Mouse (Mus musculus) Patski (cell line): ENCODE results near the gene Masp1. TPM values are rescaled to one million over a fixed set of nuclear protein-coding genes. Genes with fewer than 3 reads are reported as not detected.

Experiments
- ATAC-seq: fragments of 100-300 bp; one replicate; pipeline ENCODE4 v1.8.0; 2021
- CTCF ChIA-PET: fragments of 350-600 bp; sonication (Branson Sonifier 250); formaldehyde crosslinking; loops from one replicate; lab custom pipeline; 2022; ENCODE audit warnings: inconsistent platforms; lab: Charles Lee
- POLR2A ChIA-PET: fragments of 350-600 bp; sonication (Branson Sonifier 250); formaldehyde crosslinking; loops from one replicate; lab custom pipeline; 2022; ENCODE audit warnings: antibody characterized with exemption, inconsistent platforms; lab: Charles Lee
- DNase-seq: peaks from one replicate; pipeline ENCODE4 v3.0.0-alpha.2; 2011; ENCODE audit warnings: low read depth, low spot score
- H3K27me3 ChIP-seq: fragments of 371-371 bp; one replicate; pipeline ENCODE4 v1.5.1; 2021
- CTCF ChIP-seq: fragments of 100-300 bp; IDR thresholded peaks from one replicate; pipeline ENCODE4 v1.5.1; 2021
- in situ Hi-C: fragments of 300-500 bp; cut with MboI; formaldehyde crosslinking; loops from 3 replicates; pipeline ENCODE4 v1.11.1; 2018; ENCODE audit warnings: low pct_unique_long_range_greater_than_20kb, mixed read lengths
- polyA plus RNA-seq: library from polyadenylated mRNA; unstranded; gene quantifications from one replicate; pipeline ENCODE4 v1.2.3, GENCODE M21; 2021

Gene Masp1
- polyA plus RNA-seq, 1 experiment from 2014 or later: 81.4 TPM

- in situ Hi-C loops: no loop called here
- ChIA-PET POLR2A (no interaction called here), CTCF (interaction anchor here (1.6 to 6.2 kb wide), 2 partner anchors 15 to 20 kb away, joined by 3 to 34 read pairs; no protein-coding TSS in a partner anchor)
- DNase-seq (no peak), ATAC-seq (no peak)
- no peak for TF ChIP-seq CTCF
- no peaks in the 10 kb centered on the region for H3K27me3 ChIP-seq
Observed at GRCm38 (mm10) chr16:23498691-23499131, 21.9 kb downstream of the Masp1 start.

GRCm38 (mm10) chr16:23497881-23498280 lies 22.7 kb downstream of the Masp1 start:
- in situ Hi-C loops: no loop called here
- ChIA-PET CTCF (interaction anchor here (1.0 to 6.2 kb wide), 4 partner anchors 16 to 42 kb away, joined by 3 to 34 read pairs (median 4); partner anchors contain the start of gene Rtp4), POLR2A (interaction anchor here (1.4 to 1.6 kb wide), 4 partner anchors 21 to 41 kb away, joined by 3 to 5 read pairs (median 4); partner anchors contain the start of gene Rtp4)
- no peaks in the 10 kb centered on the region for H3K27me3 ChIP-seq
- ATAC-seq (peak; percentile 11), DNase-seq (no peak)
- no peak for TF ChIP-seq CTCF

- POLR2A ChIA-PET: interaction anchor here (1.4 to 1.6 kb wide), 4 partner anchors 21 to 41 kb away, joined by 3 to 5 read pairs (median 4); partner anchors contain the start of gene Rtp4
- CTCF ChIA-PET: interaction anchor here (1.0 to 6.2 kb wide), 5 partner anchors 16 to 41 kb away, joined by 3 to 34 read pairs (median 3); partner anchors contain the start of gene Rtp4
- H3K27me3 ChIP-seq: no peaks in the 10 kb centered on the region
- DNase-seq: peak; percentile 83
- ATAC-seq: peak; percentile 95
- in situ Hi-C loops: no loop called here
- TF ChIP-seq CTCF: no peak
Observed at GRCm38 (mm10) chr16:23497440-23497839, 23.2 kb downstream of the Masp1 start.

GRCm38 (mm10) chr16:23496245-23496924 lies 24.2 kb downstream of the Masp1 start:
- in situ Hi-C loops: no loop called here
- CTCF ChIA-PET: interaction anchor here (1.0 to 6.2 kb wide), 3 partner anchors 17 to 44 kb away, joined by 3 to 34 read pairs (median 4); no protein-coding TSS in a partner anchor
- no peaks in the 10 kb centered on the region for H3K27me3 ChIP-seq
- TF ChIP-seq CTCF: no peak
- POLR2A ChIA-PET: interaction anchor here (1.4 to 1.6 kb wide), 4 partner anchors 22 to 40 kb away, joined by 3 to 5 read pairs (median 4); partner anchors contain the start of gene Rtp4
- no peak for DNase-seq
- no peak for ATAC-seq

GRCm38 (mm10) chr16:23492783-23493182 lies 27.8 kb downstream of the Masp1 start:
- CTCF ChIA-PET: interaction anchor here (1.0 kb wide), 1 partner anchor 55 kb away, joined by 3 read pairs; no protein-coding TSS in a partner anchor
- in situ Hi-C loops: no loop called here
- POLR2A ChIA-PET: no interaction called here
- no peak for DNase-seq
- ATAC-seq: no peak
- TF ChIP-seq CTCF: no peak
- no peaks in the 10 kb centered on the region for H3K27me3 ChIP-seq

- ChIA-PET POLR2A (interaction anchor here (0.6 kb wide), 1 partner anchor 131 kb away, joined by 3 read pairs; no protein-coding TSS in a partner anchor), CTCF (interaction anchor here (1.2 kb wide), 1 partner anchor 13 kb away, joined by 5 read pairs; no protein-coding TSS in a partner anchor)
- no peak for DNase-seq
- in situ Hi-C loops: no loop called here
- no peak for TF ChIP-seq CTCF
- no peaks in the 10 kb centered on the region for H3K27me3 ChIP-seq
- no peak for ATAC-seq
Observed at GRCm38 (mm10) chr16:23483292-23483691, 37.3 kb downstream of the Masp1 start.

- ChIA-PET CTCF (interaction anchor here (1.2 kb wide), 1 partner anchor 12 kb away, joined by 5 read pairs; no protein-coding TSS in a partner anchor), POLR2A (interaction anchor here (0.6 kb wide), 1 partner anchor 131 kb away, joined by 3 read pairs; no protein-coding TSS in a partner anchor)
- in situ Hi-C loops: no loop called here
- ATAC-seq: no peak
- H3K27me3 ChIP-seq: no peaks in the 10 kb centered on the region
- DNase-seq: no peak
- TF ChIP-seq CTCF: no peak
Observed at GRCm38 (mm10) chr16:23482846-23483245, 37.8 kb downstream of the Masp1 start.

- no peaks in the 10 kb centered on the region for H3K27me3 ChIP-seq
- ATAC-seq (no peak), DNase-seq (no peak)
- TF ChIP-seq CTCF: no peak
- ChIA-PET CTCF (interaction anchor here (1.2 kb wide), 1 partner anchor 12 kb away, joined by 5 read pairs; no protein-coding TSS in a partner anchor), POLR2A (no interaction called here)
- in situ Hi-C loops: no loop called here
Observed at GRCm38 (mm10) chr16:23482218-23482617, 38.4 kb downstream of the Masp1 start.

- DNase-seq (no peak), ATAC-seq (no peak)
- in situ Hi-C loops: no loop called here
- no peaks in the 10 kb centered on the region for H3K27me3 ChIP-seq
- ChIA-PET POLR2A (interaction anchor here (0.6 kb wide), 2 partner anchors 13 to 15 kb away, joined by 3 to 4 read pairs; no protein-coding TSS in a partner anchor), CTCF (no interaction called here)
- no peak for TF ChIP-seq CTCF
Observed at GRCm38 (mm10) chr16:23479872-23480603, 40.6 kb downstream of the Masp1 start.

- in situ Hi-C loops: no loop called here
- DNase-seq: no peak
Observed at GRCm38 (mm10) chr16:23476598-23476997, 44.0 kb downstream of the Masp1 start.

More at GRCm38 (mm10) chr16:23476598-23476997, 44.0 kb downstream of the Masp1 start:
- CTCF ChIA-PET: interaction anchor here (0.8 to 1.3 kb wide), 2 partner anchors 17 to 21 kb away, joined by 3 read pairs; no protein-coding TSS in a partner anchor
- no peak for ATAC-seq
- H3K27me3 ChIP-seq: no peaks in the 10 kb centered on the region
- TF ChIP-seq CTCF: no peak
- POLR2A ChIA-PET: no interaction called here
